Mouse (Mus musculus): ENCODE measurements around the gene Suco. TPM values are rescaled to one million over a fixed set of nuclear protein-coding genes. Genes with fewer than 3 reads are reported as not detected.
A peak's percentile ranks its signal among the peaks of the same experiment; 100 is the strongest.

Gene Suco
- polyA plus RNA-seq, 1 experiment from 2014 or later: 13.1 TPM

- ATAC-seq: peak; percentile 63
- H3K4me3 ChIP-seq (ENCODE audit: low read depth, low read length): 0 out of 2 replicates have a peak overlapping the region, but pooled peaks have one; percentile 8
- DNase-seq (ENCODE audit: low spot score): peak; percentile 66
Observed at GRCm38 (mm10) chr1:161766656-161767055, 109.8 kb downstream of the Suco start.

More at GRCm38 (mm10) chr1:161766656-161767055, 109.8 kb downstream of the Suco start:
- TF ChIP-seq EP300 (IDR thresholded peaks at IDR 0.05): no peak
- no peak for TF ChIP-seq CTCF (IDR thresholded peaks at IDR 0.05)
- Histone ChIP-seq H3K4me2 (replicated peaks; ENCODE audit: low read depth, low read length) (no peak overlapping the region; the same call in 1 of the 2 replicates), H3K27me3 (replicated peaks; ENCODE audit: insufficient read depth, low read length) (no peaks in the 10 kb centered on the region), H3K27ac (ENCODE audit: low read length) (no peak overlapping the region), H3K4me1 (ENCODE audit: insufficient read depth, low read depth, low read length) (no peaks in the 10 kb centered on the region; the same call in 1 of the 2 replicates), H3K9ac (replicated peaks; ENCODE audit: low read depth) (no peak overlapping the region), H3K9me3 (ENCODE audit: low read length) (no peaks in the 10 kb centered on the region), H3K36me3 (ENCODE audit: insufficient read depth, low read length) (no peaks in the 10 kb centered on the region)
- 30% methylated on average over 5 of the region's 5 CpGs for WGBS

Other genes starting within 250 kb of the Suco start
- 0.10 and 0.11 TPM in 2 replicates for gene Fasl, start 88.2 kb downstream of the Suco start, polyA plus RNA-seq (2015; fragmentation: Nextera tagmentation; extraction: Ambion mirVana)
- 38.1 and 39.3 TPM in 2 replicates for gene Pigc, start 92.5 kb upstream of the Suco start, polyA plus RNA-seq (2015; fragmentation: Nextera tagmentation; extraction: Ambion mirVana)
- not detected in 2 replicates for gene 4930558K02Rik, start 103.0 kb upstream of the Suco start, polyA plus RNA-seq (2015; fragmentation: Nextera tagmentation; extraction: Ambion mirVana)